Mouse (Mus musculus) ES-E14 (cell line): Measurements from ENCODE around the gene Sfrp2.

Source experiments
- CHD2 ChIP-seq: IDR thresholded peaks from 2 replicates; pipeline ENCODE4 v1.6.1; 2014; ENCODE audit warnings: mild to moderate bottlenecking, low read depth, low read length, inconsistent platforms
- HCFC1 ChIP-seq: IDR thresholded peaks from 2 replicates; pipeline ENCODE4 v1.6.1; 2012; ENCODE audit warnings: low read length, inconsistent platforms, borderline replicate concordance; ENCODE audit not compliant: insufficient read depth
- MAFK ChIP-seq: IDR thresholded peaks from 2 replicates; pipeline ENCODE4 v1.6.1; 2014; ENCODE audit warnings: mild to moderate bottlenecking, low read depth, low read length, inconsistent platforms; ENCODE audit not compliant: insufficient read depth
- ZC3H11A ChIP-seq: IDR thresholded peaks from 2 replicates; pipeline ENCODE4 v1.6.1; 2012; ENCODE audit warnings: low read depth, mild to moderate bottlenecking, inconsistent platforms, low read length, borderline replicate concordance
- ZNF384 ChIP-seq: IDR thresholded peaks from 2 replicates; pipeline ENCODE4 v1.6.1; 2012; ENCODE audit warnings: low read depth, low read length, inconsistent platforms

GRCm38 (mm10) chr3:83752196-83752595 lies 13.9 kb upstream of the Sfrp2 start:
- TF ChIP-seq MAFK (no peak), HCFC1 (no peak), ZNF384 (no peak), ZC3H11A (no peak), CHD2 (no peak)
